Mouse (Mus musculus) stomach, postnatal 0 days (tissue): ENCODE measurements around the gene Agrn.

Experiments
- CTCF ChIP-seq: IDR thresholded peaks from 2 replicates; pipeline ENCODE4 v1.5.1; 2016; ENCODE audit warnings: antibody characterized with exemption, low read depth, mild to moderate bottlenecking, moderate library complexity
- EP300 ChIP-seq: optimal IDR thresholded peaks from 2 replicates; pipeline ENCODE3; 2016; ENCODE audit warnings: antibody characterized with exemption

DNA sequence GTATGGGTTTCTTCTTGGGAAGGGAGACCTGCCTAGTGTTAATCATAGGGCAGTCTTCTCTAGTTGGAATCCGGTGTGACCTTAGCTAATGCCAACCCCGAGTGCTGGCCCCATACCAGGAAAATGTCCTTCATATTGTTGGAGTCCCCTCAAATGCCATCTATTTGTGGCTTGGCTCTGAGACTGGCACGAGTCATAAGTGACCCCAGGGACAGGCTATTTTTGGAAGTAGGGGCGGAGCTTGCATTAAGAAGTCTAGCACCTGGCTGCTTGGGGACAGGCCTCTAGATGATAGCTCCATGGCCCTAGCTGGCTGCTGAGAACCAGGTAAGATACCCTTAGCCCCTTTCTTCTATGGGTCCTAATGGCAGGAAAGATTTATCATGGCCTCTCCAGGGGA, 18.4 kb upstream of the Agrn start, which contains the start of gene Perm1:
- no peak for TF ChIP-seq CTCF
- no peak for TF ChIP-seq EP300
